Mouse (Mus musculus): ENCODE results near the gene Irf2bpl. TPM values are rescaled to one million over a fixed set of nuclear protein-coding genes. Genes with fewer than 3 reads are reported as not detected.

The Irf2bpl gene
- polyA plus RNA-seq, 1 experiment = 49.7 TPM

DNA sequence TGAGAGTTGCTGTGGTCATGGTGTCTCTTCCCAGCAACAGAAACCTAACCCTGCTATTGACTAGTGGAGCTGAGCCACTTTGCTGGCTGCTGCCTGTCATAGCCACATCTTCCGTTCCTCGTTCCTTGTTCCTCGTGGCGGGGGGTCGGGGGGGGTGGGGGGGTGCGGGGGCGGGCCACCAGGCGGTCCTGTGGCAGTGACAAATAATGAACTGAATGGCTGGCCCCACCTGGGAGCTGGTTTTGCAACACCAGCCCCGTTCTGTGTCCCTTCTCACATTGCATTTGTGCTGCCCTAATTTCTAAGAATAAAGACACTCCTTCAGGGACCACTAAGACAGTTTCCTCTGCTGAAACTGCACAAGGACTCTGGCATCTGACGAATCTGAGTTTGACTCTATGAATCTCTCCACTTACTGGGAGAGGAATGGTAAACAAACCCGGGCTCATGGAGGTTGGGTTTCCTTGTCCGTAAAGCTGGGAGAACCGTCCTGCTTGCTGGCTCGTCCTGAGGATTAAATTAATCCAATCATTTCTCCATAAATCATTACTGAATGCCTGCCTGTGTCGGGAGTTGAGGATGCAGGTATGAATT, 41.6 kb downstream of the Irf2bpl start:
- Histone ChIP-seq H3K36me3 (ENCODE audit: control insufficient read depth, insufficient read depth) (no peaks in the 10 kb centered on the region), H3K79me2 (ENCODE audit: control insufficient read depth, insufficient read depth) (no peaks in the 10 kb centered on the region)
- TF ChIP-seq MYOD1 (IDR thresholded peaks at IDR 0.05; ENCODE audit: control insufficient read depth, insufficient read length, low read depth) = no peak
- TF ChIP-seq MAX (IDR thresholded peaks at IDR 0.05) = no peak
- TF ChIP-seq MYOG (IDR thresholded peaks at IDR 0.05; ENCODE audit: control insufficient read depth, extremely low read depth, insufficient read length) = no peak
- no peak for TF ChIP-seq USF1 (IDR thresholded peaks at IDR 0.05; ENCODE audit: low read depth)
- no peak for TF ChIP-seq FOSL1 (IDR thresholded peaks at IDR 0.05; ENCODE audit: insufficient read depth, low read length, poor library complexity, severe bottlenecking)
- TF ChIP-seq CEBPB (IDR thresholded peaks at IDR 0.05; ENCODE audit: low read depth) = no peak
- no peak for TF ChIP-seq CTCF (IDR thresholded peaks at IDR 0.05; ENCODE audit: control insufficient read depth, insufficient read depth, insufficient read length)

DNA sequence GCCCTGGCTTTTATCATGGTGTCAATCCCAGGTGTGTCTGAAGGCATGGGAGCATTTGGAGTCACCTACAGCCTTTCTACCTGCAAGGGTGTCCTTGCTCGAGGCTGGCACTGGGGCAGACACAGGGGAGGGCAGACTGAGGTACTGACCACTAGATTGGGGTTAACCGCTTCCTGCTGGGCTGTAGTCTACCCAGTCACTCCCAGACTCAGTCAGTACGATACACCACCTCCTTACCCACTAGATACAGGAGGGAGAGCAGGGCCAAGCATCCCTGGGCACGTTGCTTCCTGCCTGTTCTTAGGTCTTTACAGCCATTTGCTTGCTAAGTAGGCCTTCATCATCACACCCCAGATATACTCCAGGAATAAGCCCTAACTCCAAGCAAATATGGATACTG, 44.1 kb downstream of the Irf2bpl start:
- no peaks in the 10 kb centered on the region for H3K79me2 ChIP-seq (ENCODE audit: control insufficient read depth, insufficient read depth)
- no peaks in the 10 kb centered on the region for H3K36me3 ChIP-seq (ENCODE audit: control insufficient read depth, insufficient read depth)
- H3K79me3 ChIP-seq (ENCODE audit: low read depth) = no peaks in the 10 kb centered on the region
- no peaks in the 10 kb centered on the region for H3K27me3 ChIP-seq (ENCODE audit: control insufficient read depth, insufficient read depth, insufficient read length)
- no peak overlapping the region for H3K4me3 ChIP-seq (ENCODE audit: insufficient read depth, poor library complexity, severe bottlenecking)
- TF ChIP-seq MYOD1 (IDR thresholded peaks at IDR 0.05; ENCODE audit: control insufficient read depth, insufficient read length, low read depth) (no peak), CTCF (IDR thresholded peaks at IDR 0.05; ENCODE audit: control insufficient read depth, insufficient read depth, insufficient read length) (no peak), USF1 (IDR thresholded peaks at IDR 0.05; ENCODE audit: low read depth) (no peak), CEBPB (IDR thresholded peaks at IDR 0.05; ENCODE audit: low read depth) (no peak), FOSL1 (IDR thresholded peaks at IDR 0.05; ENCODE audit: insufficient read depth, low read length, poor library complexity, severe bottlenecking) (no peak), MYOG (IDR thresholded peaks at IDR 0.05; ENCODE audit: control insufficient read depth, extremely low read depth, insufficient read length) (no peak), MAX (IDR thresholded peaks at IDR 0.05) (no peak)
- H3ac ChIP-seq (ENCODE audit: control insufficient read depth, insufficient read length, low read depth) = no peak overlapping the region

More for the DNA sequence above, 41.6 kb downstream of the Irf2bpl start:
- Histone ChIP-seq H3K27me3 (ENCODE audit: control insufficient read depth, insufficient read depth, insufficient read length) (no peaks in the 10 kb centered on the region), H3ac (ENCODE audit: control insufficient read depth, insufficient read length, low read depth) (no peak overlapping the region), H3K4me3 (ENCODE audit: insufficient read depth, poor library complexity, severe bottlenecking) (no peak overlapping the region), H3K79me3 (ENCODE audit: low read depth) (no peaks in the 10 kb centered on the region)

GRCm38 (mm10) chr12:86838181-86838580, 46.4 kb downstream of the Irf2bpl start:
- H3K36me3 ChIP-seq (ENCODE audit: control insufficient read depth, insufficient read depth) = no peaks in the 10 kb centered on the region
- H3K79me2 ChIP-seq (ENCODE audit: control insufficient read depth, insufficient read depth) = no peaks in the 10 kb centered on the region
- no peaks in the 10 kb centered on the region for H3K27me3 ChIP-seq (ENCODE audit: control insufficient read depth, insufficient read depth, insufficient read length)
- no peak overlapping the region for H3K4me3 ChIP-seq (ENCODE audit: insufficient read depth, poor library complexity, severe bottlenecking)
- TF ChIP-seq USF1 (IDR thresholded peaks at IDR 0.05; ENCODE audit: low read depth) = no peak
- no peak for TF ChIP-seq FOSL1 (IDR thresholded peaks at IDR 0.05; ENCODE audit: insufficient read depth, low read length, poor library complexity, severe bottlenecking)
- no peak for TF ChIP-seq CEBPB (IDR thresholded peaks at IDR 0.05; ENCODE audit: low read depth)
- no peak for TF ChIP-seq MYOD1 (IDR thresholded peaks at IDR 0.05; ENCODE audit: control insufficient read depth, insufficient read length, low read depth)
- TF ChIP-seq MYOG (IDR thresholded peaks at IDR 0.05; ENCODE audit: control insufficient read depth, extremely low read depth, insufficient read length) = no peak
- TF ChIP-seq CTCF (IDR thresholded peaks at IDR 0.05; ENCODE audit: control insufficient read depth, insufficient read depth, insufficient read length) = no peak
- TF ChIP-seq MAX (IDR thresholded peaks at IDR 0.05) = no peak
- H3ac ChIP-seq (ENCODE audit: control insufficient read depth, insufficient read length, low read depth) = no peak overlapping the region
- H3K79me3 ChIP-seq (ENCODE audit: low read depth) = no peaks in the 10 kb centered on the region

- Histone ChIP-seq H3K36me3 (ENCODE audit: control insufficient read depth, insufficient read depth) (no peaks in the 10 kb centered on the region), H3K79me2 (ENCODE audit: control insufficient read depth, insufficient read depth) (no peaks in the 10 kb centered on the region), H3K4me3 (ENCODE audit: insufficient read depth, poor library complexity, severe bottlenecking) (no peak overlapping the region), H3K27me3 (ENCODE audit: control insufficient read depth, insufficient read depth, insufficient read length) (no peaks in the 10 kb centered on the region), H3K79me3 (ENCODE audit: low read depth) (no peaks in the 10 kb centered on the region), H3ac (ENCODE audit: control insufficient read depth, insufficient read length, low read depth) (peak overlapping the region; percentile 27)
- TF ChIP-seq MAX (IDR thresholded peaks at IDR 0.05) (peak; percentile 82), FOSL1 (IDR thresholded peaks at IDR 0.05; ENCODE audit: insufficient read depth, low read length, poor library complexity, severe bottlenecking) (no peak), USF1 (IDR thresholded peaks at IDR 0.05; ENCODE audit: low read depth) (peak; percentile 78), CEBPB (IDR thresholded peaks at IDR 0.05; ENCODE audit: low read depth) (no peak), MYOG (IDR thresholded peaks at IDR 0.05; ENCODE audit: control insufficient read depth, extremely low read depth, insufficient read length) (no peak), MYOD1 (IDR thresholded peaks at IDR 0.05; ENCODE audit: control insufficient read depth, insufficient read length, low read depth) (no peak), CTCF (IDR thresholded peaks at IDR 0.05; ENCODE audit: control insufficient read depth, insufficient read depth, insufficient read length) (no peak)
These were observed 48.1 kb downstream of the Irf2bpl start for GRCm38 (mm10) chr12:86836431-86837047.

DNA sequence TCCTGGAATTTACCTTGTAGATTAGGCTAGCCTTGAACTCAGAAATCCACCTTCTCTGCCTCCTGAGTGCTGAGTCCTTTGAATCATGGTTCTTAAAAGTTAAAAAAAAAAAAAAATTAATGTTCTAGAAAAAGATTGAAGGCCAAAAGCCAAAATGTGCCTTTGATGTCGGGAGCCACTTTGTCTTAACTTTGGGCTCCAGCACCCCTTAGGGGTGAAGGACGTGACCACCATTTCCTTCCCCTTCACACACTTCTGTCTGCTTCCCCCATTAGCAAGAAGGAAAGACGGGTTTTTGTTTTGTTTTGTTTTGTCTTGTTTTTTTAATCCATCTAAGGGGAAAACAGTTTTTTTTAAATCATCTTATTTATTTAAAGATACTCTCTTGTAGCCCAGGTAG, 48.7 kb downstream of the Irf2bpl start:
- no peak for TF ChIP-seq FOSL1 (IDR thresholded peaks at IDR 0.05; ENCODE audit: insufficient read depth, low read length, poor library complexity, severe bottlenecking)
- TF ChIP-seq USF1 (IDR thresholded peaks at IDR 0.05; ENCODE audit: low read depth) = no peak
- TF ChIP-seq MYOD1 (IDR thresholded peaks at IDR 0.05; ENCODE audit: control insufficient read depth, insufficient read length, low read depth) = no peak
- TF ChIP-seq CEBPB (IDR thresholded peaks at IDR 0.05; ENCODE audit: low read depth) = no peak
- no peak for TF ChIP-seq MYOG (IDR thresholded peaks at IDR 0.05; ENCODE audit: control insufficient read depth, extremely low read depth, insufficient read length)
- TF ChIP-seq MAX (IDR thresholded peaks at IDR 0.05) = no peak
- no peak for TF ChIP-seq CTCF (IDR thresholded peaks at IDR 0.05; ENCODE audit: control insufficient read depth, insufficient read depth, insufficient read length)
- no peaks in the 10 kb centered on the region for H3K79me2 ChIP-seq (ENCODE audit: control insufficient read depth, insufficient read depth)

More for the DNA sequence above, 48.7 kb downstream of the Irf2bpl start:
- no peaks in the 10 kb centered on the region for H3K27me3 ChIP-seq (ENCODE audit: control insufficient read depth, insufficient read depth, insufficient read length)
- no peak overlapping the region for H3K4me3 ChIP-seq (ENCODE audit: insufficient read depth, poor library complexity, severe bottlenecking)
- no peaks in the 10 kb centered on the region for H3K79me3 ChIP-seq (ENCODE audit: low read depth)
- H3K36me3 ChIP-seq (ENCODE audit: control insufficient read depth, insufficient read depth) = no peaks in the 10 kb centered on the region
- no peak overlapping the region for H3ac ChIP-seq (ENCODE audit: control insufficient read depth, insufficient read length, low read depth)

Measured in C2C12 (cell line).